Mouse (Mus musculus) induced T-regulatory cell, adult 2 months (primary cell): ENCODE data around the gene Gm14226.
"Not testable (repeated sequence)": the region's sequence is repeated elsewhere in the genome, so short reads cannot be mapped to it uniquely, and the experiment has no call there.

ENCODE experiments used
- DNase-seq: peaks from one replicate; pipeline ENCODE4 v3.0.0-alpha.2; 2012; ENCODE audit warnings: low read depth

The Gm14226 gene

DNA sequence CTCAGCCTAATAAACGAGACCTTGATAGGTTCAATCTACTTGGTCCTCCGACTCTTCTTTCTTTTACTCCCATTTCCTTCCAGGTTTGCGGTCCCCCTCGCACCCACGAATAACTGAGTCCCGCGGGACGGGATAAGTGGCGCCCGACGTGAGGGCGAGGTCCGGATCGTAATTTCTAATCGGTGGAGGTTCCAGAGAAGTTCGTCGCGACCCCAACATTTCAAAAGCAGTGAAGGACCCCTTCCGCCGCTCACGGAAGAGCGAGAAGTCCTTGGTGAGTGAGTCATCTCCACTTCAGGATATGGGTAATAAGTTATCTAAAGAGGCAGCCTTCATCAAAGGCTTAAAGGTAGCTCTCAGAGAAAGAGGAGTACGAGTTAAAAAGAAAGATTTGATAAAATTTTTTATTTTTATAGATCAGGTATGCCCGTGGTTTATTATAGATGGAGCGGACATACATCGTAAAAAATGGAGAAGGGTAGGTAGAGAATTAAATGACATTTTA lies at the start of gene Gm14226:
Gene Gm14226 (plus strand): TSS at position 16 of the 505 bp plus-strand sequence.
- DNase-seq, result peak; percentile 43

- not testable (repeated sequence) for DNase-seq
Observed at GRCm38 (mm10) chr2:154969740-154970397, 48.2 kb upstream of the Gm14226 start.

DNA sequence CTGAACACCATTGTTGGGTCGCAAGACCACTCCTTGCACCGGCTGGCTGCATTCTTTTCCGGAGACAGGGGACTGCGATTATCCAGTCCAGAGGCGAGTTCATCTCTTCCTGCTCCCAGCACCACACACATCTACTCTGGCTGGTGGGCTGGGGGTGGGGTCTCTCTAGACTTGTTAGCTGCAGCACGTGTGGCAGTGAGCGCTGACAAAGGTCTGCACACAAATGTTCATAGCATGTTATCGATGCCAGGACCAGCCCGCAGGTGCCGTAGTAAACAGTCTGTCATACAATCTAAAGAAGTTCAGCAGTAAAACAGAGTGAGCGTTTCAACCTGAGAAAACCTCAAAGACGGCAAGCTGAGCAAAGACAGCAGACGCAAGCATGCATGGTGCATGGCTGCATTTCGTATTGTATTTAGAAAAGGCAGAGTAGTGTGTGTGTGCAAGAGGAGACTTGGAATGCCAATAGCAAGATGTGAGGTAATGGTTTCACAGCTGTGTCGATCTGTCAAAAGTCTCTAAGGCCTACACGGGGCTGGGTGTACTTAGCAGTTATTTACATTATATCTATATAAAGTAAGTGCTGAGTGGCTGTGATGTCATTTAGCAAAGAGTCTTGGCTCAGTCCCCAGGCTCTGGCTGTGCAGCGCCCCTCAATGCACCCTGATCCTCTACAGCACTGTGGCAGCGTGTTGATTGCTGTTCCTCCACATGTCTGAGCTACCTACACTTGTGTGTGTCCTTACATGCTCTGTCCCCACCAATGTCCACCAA lies 46.0 kb upstream of the Gm14226 start:
- no peak for DNase-seq

GRCm38 (mm10) chr2:154972981-154973380 lies 45.1 kb upstream of the Gm14226 start:
- DNase-seq, result no peak

GRCm38 (mm10) chr2:154986609-154987008 lies 31.5 kb upstream of the Gm14226 start:
- DNase-seq, result peak; percentile 16

DNA sequence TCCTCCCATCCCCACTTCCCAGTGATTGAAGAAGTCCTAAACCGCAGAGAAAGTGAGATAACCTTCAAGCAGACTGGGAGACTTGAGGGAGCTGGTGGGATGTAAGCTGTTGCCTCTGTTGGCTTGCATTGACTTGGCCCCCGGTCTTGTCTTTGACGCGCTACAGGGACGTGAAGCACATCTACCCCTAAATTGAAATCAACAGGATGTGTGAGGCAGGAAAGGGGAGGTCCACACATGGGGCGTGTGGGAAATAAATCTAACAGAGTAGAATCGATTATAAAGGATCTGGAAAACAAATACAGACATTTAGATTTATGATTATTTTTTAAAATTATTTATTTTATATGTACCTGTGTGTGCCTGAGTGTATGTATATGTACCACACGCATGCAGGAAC lies 26.7 kb upstream of the Gm14226 start:
- DNase-seq, result peak; percentile 58

DNA sequence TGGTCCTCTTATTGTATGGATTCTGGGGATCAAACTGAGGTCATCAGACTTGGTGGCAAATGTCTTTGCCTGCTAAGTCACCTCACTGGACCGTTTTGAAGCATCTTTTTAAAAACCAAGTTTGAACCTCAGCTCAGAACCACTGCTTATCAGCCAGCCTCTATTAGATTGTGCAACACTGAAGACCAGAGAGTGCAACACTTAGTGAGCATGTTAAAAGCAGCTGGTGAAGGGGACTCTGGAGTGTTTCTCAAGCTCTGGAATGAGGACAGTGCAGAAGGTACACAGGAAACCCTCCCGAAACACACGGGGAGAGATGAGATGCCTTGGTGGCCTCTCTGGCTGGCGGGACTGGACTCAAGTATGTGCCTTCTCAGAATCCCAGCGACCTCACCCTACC lies 26.0 kb upstream of the Gm14226 start:
- no peak for DNase-seq

GRCm38 (mm10) chr2:155005491-155005890 lies 12.6 kb upstream of the Gm14226 start:
- DNase-seq, result no peak

GRCm38 (mm10) chr2:155011086-155011656 lies 6.9 kb upstream of the Gm14226 start:
- peak; percentile 20 for DNase-seq

DNA sequence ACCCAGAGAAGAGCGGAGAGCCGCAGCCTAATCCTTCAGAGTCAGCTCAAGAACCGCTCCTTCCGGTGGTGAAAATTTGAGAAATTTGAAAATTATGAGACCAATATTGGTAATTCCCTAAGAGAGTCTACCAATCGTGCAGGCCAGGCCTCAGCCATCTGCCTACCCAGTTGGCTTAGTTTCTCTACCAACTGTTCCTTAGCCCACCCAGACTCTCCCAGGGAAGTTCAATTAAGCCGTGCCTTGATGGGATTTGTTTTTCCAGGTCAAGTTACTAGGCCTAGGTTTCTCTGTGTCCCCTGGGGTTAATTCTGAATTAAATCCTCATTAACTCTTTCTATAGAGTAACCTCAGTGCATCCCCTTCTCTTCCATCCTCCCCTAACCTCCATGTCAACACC lies 5.1 kb upstream of the Gm14226 start:
- DNase-seq, result no peak

DNA sequence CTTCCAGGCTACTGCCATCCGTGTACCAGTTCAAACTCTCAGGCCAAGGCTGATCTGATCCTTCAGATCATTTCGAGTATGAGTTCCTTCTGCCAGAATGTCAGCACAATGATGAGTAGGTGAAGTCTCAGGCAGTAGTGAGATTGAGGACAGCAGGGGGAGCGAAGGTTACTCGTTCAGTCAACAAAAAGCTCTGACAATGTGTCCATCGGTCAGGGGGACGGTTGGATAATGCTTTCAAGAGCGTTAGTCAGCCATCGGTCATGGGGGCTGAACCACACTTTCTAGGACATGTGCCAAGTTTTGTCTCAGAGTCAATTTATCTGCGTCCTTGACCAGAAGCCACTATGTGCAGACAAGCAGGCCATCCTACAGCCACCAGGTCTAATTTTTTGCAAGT lies 1.3 kb upstream of the Gm14226 start:
- DNase-seq, result not testable (repeated sequence)

DNA sequence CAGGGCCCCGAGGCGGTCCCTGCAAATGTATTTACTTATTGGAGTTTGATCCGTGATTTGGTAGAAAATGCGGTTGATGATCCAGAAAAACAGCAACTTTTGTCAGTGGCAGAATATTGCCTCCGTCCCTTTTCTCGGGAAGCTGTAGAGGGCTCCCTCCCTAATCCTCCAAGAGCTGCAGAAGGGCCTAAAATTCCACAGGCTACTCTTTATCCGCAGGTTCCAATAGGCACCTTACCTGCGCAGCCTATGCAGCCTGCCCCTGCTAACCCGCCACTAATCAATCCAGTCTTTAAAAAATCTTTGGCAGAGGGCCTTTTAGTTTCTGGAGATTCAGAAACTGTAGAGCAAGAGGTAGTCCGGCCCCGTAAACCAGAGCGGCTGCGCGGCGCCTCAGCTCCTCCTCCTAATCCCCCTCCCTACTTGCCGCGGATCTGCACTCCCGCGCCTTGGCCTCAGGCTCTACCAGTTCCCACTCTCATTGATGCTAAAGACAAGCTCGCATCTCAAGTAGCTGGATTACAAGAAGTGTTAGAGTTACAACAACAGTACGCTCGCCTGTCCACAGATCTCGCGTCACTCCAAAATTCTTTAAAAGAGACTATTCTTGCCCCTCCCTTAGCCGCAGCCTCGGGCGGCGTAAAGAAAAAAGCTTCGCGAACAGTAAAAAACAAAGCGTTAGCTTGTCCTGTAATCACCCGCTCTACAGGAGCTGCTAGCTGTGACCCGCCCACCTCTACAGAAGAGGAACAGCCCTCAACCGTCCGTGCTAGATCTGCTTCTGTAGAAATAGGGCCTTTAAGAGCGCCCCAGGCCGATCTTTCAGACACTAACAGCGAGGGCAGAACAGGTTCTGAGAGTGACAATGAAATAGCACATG lies 936 bp downstream of the Gm14226 start:
- peak; percentile 86 for DNase-seq

DNA sequence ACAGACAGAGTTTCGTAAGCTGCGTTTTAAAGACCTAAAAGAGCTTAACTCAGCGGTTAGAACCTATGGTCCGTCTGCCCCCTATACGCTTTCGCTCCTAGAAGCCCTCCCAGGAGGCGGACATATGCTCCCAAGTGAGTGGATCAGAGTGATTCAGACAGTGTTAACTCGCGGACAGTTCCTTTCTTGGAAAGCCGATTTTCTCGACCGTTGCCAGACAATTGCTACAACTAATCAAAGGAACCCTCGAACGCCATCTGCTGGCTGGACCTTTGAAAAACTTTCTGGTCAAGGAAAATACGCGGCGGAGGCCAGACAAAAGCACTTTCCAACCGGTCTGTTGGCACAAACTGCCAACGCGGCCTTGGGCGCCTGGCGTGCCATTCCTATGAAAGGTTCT lies 1.6 kb downstream of the Gm14226 start:
- peak; percentile 93 for DNase-seq

DNA sequence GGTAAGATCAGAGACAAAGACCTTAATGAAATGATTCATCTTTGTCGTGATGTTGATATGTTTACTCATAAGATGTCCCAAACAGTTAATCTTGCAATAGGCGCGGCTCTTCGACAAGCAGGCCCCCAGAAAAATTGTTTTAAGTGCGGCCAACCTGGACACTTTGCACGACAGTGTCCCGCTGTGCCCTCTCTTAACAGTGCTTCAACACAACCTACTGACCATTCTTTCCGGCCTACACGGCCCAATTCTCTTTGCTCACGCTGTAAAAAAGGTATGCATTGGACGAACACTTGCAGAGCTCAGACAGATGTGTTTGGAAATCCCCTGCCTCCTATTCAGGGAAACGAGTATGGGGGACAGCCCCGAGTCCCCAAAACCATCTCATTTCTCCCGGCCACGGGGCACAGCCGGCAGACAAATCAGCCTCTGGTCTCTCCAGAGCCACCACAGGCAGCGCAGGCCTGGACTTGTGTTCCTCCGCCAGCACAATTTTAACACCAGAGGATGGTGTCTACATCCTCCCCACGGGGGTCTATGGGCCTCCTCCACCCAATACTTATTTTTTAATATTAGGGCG lies 2.3 kb downstream of the Gm14226 start:
- not testable (repeated sequence) for DNase-seq

DNA sequence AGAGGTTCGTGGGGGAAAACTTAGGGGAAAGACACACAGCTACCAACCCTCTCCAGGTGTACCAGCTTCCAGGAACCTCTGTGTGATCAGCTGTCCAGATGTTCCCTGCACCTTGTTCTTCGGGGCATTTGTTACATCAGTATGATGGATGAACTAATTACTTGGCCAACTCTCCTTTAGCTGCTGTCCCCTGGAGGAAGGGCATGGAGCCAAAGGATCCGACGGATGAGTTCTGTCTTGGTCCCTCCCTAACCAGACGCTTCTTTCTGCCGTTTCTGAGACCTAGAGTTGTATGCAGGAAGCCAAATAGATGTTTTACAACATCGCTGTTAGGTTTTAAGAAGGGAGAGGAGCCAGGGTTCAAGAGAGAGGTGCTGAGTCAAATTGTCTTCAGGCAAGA lies 12.8 kb downstream of the Gm14226 start:
- no peak for DNase-seq

DNA sequence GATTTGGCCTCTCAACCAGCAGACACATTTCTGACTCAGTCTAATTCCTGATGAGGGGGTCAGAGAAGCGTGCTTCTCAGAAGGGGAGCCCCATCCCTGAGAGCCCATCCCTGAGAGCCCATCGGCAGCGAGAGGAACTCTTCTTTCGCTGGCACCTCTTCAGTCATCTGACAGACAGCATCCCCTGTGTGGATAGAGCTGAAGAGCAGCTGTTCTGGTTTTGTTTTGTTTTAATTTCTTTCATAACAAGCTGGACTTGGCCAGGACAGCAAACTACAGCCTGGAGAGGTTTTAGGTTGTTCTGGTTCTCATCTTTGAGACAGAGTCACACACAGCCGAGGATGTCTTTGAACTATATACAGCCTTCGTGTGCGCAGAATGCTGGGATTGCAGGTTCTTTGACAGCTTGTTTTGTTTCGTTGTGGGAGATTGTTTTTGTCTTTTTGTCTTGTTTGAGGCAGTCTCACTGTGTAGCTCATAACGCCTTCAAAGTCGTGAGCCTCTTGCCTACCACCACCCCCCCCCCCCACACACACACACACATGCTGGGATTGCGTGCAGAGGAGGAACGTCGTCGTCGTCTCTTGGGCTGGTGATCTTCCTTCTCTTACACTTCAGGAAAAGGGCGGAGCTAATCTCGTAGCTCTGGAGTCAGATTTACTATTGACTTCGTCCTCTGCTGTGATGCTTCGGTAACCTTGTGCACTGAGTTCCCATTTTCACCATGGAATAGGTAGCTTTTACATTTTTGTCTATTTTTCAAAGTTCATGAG lies 15.1 kb downstream of the Gm14226 start:
- peak; percentile 47 for DNase-seq

DNA sequence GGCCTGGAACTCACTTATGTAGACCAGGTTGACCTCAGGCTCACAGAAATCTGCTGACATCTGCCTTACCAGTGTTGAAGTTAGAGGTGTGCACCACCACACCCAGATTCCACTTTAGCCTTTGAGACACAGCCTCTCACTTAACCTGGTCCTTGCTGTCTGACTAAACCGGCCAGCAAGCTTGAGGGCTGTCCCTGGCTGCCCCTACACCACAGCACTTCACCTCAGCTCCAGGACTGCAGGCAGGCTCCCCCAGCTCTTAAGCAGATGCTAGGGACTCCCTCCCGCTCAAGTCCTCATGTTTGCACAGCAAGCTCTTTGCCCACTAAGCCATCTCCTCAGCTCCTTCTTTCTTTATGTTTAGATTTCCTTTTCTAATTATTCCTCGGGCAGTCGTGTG lies 21.9 kb downstream of the Gm14226 start:
- DNase-seq, result no peak

- no peak for DNase-seq
Observed at GRCm38 (mm10) chr2:155044542-155044941, 26.5 kb downstream of the Gm14226 start.

DNA sequence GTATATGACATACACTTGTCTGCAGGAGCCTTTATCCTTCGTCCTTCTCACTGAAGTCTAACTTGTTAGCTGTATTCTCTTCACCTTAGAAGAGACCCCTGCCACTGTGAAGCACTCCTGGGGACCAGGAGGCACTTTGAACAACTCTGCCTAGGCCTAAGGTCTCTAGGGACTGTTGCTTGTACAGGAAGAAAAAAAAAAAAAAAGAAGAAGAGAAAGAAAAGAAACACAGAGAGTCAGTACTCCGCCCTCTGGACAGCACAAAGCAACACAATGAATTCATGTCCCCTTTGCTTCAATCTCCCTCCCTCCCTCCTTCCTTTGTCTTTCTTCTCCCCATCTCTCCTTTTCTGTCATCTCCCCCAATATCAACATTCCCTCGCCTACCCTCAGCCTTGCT lies 27.0 kb downstream of the Gm14226 start:
- no peak for DNase-seq

DNA sequence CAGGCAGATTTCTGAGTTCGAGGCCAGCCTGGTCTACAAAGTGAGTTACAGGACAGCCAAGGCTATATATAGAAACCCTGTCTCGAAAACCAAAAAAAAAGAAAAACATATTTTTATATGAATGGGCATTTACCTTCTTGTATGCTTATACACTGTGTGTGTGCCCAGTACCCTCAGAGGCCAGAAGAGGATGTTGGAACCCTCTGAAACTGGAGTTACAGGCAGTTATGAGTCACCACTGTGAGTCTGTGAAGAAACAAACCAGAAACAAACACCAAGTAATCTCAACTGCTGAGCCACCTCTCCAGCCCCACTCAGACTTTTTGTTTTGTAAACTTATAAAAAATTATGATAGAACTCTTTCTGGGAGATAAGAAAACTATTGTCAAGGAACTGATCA lies 28.7 kb downstream of the Gm14226 start:
- peak; percentile 72 for DNase-seq
